Mouse (Mus musculus) forebrain, embryonic 16.5 days (tissue): ENCODE data around the gene Mab21l2. TPM values are rescaled to one million over a fixed set of nuclear protein-coding genes. Genes with fewer than 3 reads are reported as not detected.

Experiments
- ATAC-seq: fragments of 200-750 bp; cut with Nextera tagmentation; 2 replicates; pipeline ENCODE4 v1.8.0; 2017; ENCODE audit warnings: mild to moderate bottlenecking, moderate library complexity
- H3K27ac ChIP-seq: fragments of 300-500 bp; sonication (generic); 2 replicates; pipeline ENCODE4 v1.5.1; 2014; ENCODE audit warnings: low read length, control low read depth
- H3K27me3 ChIP-seq: fragments of 300-500 bp; sonication (generic); replicated peaks from 2 replicates; pipeline ENCODE4 v1.6.1; 2014; ENCODE audit warnings: low read length; ENCODE audit not compliant: control insufficient read depth, insufficient read depth
- H3K36me3 ChIP-seq: fragments of 300-500 bp; sonication (generic); 2 replicates; pipeline ENCODE4 v1.6.1; 2014; ENCODE audit not compliant: control insufficient read depth, insufficient read depth
- H3K4me1 ChIP-seq: fragments of 300-500 bp; sonication (generic); replicated peaks from 2 replicates; pipeline ENCODE4 v1.6.1; 2014; ENCODE audit warnings: low read length; ENCODE audit not compliant: control insufficient read depth, insufficient read depth
- H3K4me2 ChIP-seq: fragments of 300-500 bp; sonication (generic); 2 replicates; pipeline ENCODE4 v1.6.1; 2014; ENCODE audit warnings: mild to moderate bottlenecking, low read length, control low read depth
- H3K4me3 ChIP-seq: fragments of 300-500 bp; sonication (generic); replicated peaks from 2 replicates; pipeline ENCODE4 v1.5.1; 2014; ENCODE audit warnings: mild to moderate bottlenecking, low read length, control low read depth
- H3K9ac ChIP-seq: fragments of 300-500 bp; sonication (generic); replicated peaks from 2 replicates; pipeline ENCODE4 v1.6.1; 2014; ENCODE audit warnings: low read depth, low read length, control low read depth
- H3K9me3 ChIP-seq: fragments of 300-500 bp; sonication (generic); 2 replicates; pipeline ENCODE4 v1.6.1; 2016; ENCODE audit warnings: low read length; ENCODE audit not compliant: control insufficient read depth
- WGBS: fragments of 180-500 bp; shearing (Covaris S2); extraction: QIAGEN DNeasy Blood & Tissue Kit; methylation state at CpG from one replicate; pipeline ENCODE4 v1.1.7; 2014; 5-methylcytosine and 5-hydroxymethylcytosine counted together
- polyA plus RNA-seq: library from polyadenylated mRNA; unstranded; fragments of >200 nt; fragmentation: Nextera tagmentation; extraction: Ambion mirVana; gene quantifications from 2 replicates; pipeline ENCODE4 v1.2.1, GENCODE M21; 2015

The Mab21l2 gene
- polyA plus RNA-seq, 1 experiment from 2014 or later: 3.0 TPM

GRCm38 (mm10) chr3:86558976-86559375 lies 10.5 kb upstream of the Mab21l2 start:
- H3K9ac ChIP-seq: no peak overlapping the region
- 18% methylated on average over 1 of the region's 1 CpGs for WGBS
- no peaks in the 10 kb centered on the region for H3K9me3 ChIP-seq
- ATAC-seq: no peak
- no peak overlapping the region for H3K4me2 ChIP-seq
- H3K4me3 ChIP-seq: no peak overlapping the region
- H3K36me3 ChIP-seq: no peaks in the 10 kb centered on the region
- H3K27me3 ChIP-seq: peaks cover 39% of the 10 kb centered on the region
- H3K27ac ChIP-seq: no peak overlapping the region
- H3K4me1 ChIP-seq: no peaks in the 10 kb centered on the region

GRCm38 (mm10) chr3:86552170-86552569 lies 3.7 kb upstream of the Mab21l2 start:
- Histone ChIP-seq H3K36me3 (no peaks in the 10 kb centered on the region), H3K9me3 (no peaks in the 10 kb centered on the region), H3K4me3 (no peak overlapping the region), H3K9ac (no peak overlapping the region), H3K4me2 (no peak overlapping the region), H3K27ac (no peak overlapping the region), H3K27me3 (peaks cover 48% of the 10 kb centered on the region), H3K4me1 (peaks cover 11% of the 10 kb centered on the region)
- ATAC-seq: no peak
- 23% methylated on average over 5 of the region's 5 CpGs for WGBS

DNA sequence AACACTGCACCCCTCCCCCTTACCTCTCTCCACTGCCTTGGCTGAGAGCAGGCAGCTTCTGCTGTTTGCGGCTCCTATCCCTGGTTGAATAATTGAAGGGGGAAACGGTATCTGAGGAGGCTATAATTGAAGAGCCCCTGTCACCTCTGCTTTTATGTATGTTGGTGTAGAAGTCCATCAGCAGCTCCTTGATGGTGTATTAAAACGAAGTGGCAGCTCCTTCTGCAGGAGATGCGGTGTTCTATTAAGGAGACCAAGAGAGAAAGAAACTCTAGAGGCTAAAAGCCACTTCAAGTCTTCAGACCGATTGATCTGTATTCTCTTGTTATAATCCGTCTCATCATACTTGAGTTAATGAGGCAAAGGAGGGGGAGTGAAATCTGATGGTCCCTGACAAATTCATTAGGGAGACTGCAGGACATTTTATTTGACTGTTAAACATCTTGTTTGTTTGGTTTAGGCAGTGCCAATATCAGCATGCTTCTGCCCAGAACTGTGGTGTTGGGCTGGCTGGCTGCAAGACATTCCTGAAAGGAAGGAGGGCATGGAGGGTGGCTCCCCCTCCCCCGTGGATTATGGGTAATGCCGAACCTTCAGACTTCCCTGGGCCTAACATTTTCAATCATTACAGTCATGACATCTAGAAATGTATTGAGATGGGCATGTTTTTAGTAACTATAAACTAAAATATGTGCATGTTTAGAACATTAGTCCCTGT lies 2.7 kb upstream of the Mab21l2 start:
- H3K4me1 ChIP-seq: peaks cover 20% of the 10 kb centered on the region
- no peak overlapping the region for H3K27ac ChIP-seq
- WGBS: 1% methylated on average over 8 of the region's 8 CpGs
- ATAC-seq: 0 out of 2 replicates have a peak, but pooled peaks have one; percentile 9
- H3K4me2 ChIP-seq: no peak overlapping the region
- no peak overlapping the region for H3K4me3 ChIP-seq
- H3K36me3 ChIP-seq: no peaks in the 10 kb centered on the region
- H3K27me3 ChIP-seq: peaks cover 47% of the 10 kb centered on the region
- no peaks in the 10 kb centered on the region for H3K9me3 ChIP-seq
- H3K9ac ChIP-seq: no peak overlapping the region

DNA sequence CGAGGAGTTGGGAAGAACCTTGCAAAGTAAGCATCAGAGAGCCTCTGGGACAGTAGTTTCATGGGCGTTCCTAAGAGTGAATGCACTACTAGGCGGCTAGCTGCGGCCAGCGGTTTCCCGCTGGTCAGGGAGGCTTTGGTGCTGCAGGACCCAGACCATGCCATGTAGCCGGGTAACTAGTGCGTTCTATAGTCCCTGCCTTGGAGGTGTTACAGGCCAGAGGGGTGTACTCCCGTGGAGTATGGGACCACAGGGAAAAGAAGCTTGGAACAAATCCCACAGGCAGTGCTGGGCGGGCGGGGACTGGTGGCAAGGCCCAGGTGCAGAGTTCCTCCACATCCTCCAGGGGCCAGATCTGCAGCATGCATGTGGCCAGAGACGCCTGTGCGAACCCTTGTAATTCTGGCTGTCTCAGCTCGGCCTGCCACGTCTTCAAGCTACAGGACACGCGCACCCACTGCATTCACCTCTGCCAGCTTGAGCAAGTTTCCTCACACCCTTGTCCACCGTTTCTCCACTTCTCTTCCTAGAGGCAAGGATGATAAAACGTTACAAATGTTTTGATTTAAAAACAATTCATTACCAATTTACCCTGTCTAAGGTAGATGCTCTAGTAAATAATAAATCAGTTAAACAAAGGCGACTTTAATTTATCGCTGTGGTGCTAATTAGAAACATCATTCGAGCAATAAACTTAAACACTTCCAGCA lies 2.0 kb upstream of the Mab21l2 start:
- 3% methylated on average over 22 of the region's 22 CpGs for WGBS
- H3K9ac ChIP-seq: no peak overlapping the region
- H3K4me2 ChIP-seq: no peak overlapping the region
- H3K36me3 ChIP-seq: no peaks in the 10 kb centered on the region
- peaks cover 20% of the 10 kb centered on the region for H3K4me1 ChIP-seq
- H3K27ac ChIP-seq: no peak overlapping the region
- peaks cover 49% of the 10 kb centered on the region for H3K27me3 ChIP-seq
- H3K9me3 ChIP-seq: no peaks in the 10 kb centered on the region
- peak; percentile 27; the same call in 1 of the 2 replicates for ATAC-seq
- no peak overlapping the region for H3K4me3 ChIP-seq

DNA sequence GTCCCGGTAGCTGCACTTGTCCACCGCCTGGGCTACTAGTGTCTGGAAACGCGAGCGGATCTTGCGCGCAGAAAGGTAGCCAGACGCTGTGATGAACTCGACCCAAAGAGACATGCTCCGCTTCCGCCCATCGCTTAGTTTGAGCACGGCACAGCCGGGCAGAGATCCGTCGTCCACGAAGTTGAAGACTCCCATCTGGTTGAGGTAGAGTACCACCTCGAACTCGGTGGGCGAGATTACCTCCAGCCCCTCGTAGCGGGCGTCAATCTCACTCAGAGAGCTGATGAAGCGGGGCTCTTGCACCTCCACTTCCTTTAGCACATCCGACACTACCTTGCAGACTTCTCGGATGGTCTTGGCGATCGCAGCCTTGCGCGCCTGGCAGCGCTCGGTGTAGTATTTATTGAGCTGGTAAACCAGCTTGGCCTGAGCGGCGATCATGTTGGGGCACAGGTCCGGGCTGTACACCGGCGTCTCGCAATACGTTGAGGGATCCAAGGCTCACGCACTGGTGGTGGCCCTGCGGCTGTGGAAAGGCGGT lies 1.1 kb downstream of the Mab21l2 start:
- Histone ChIP-seq H3K4me1 (peaks cover 20% of the 10 kb centered on the region), H3K27me3 (peaks cover 45% of the 10 kb centered on the region), H3K27ac (no peak overlapping the region), H3K4me2 (peak overlapping the region; percentile 50), H3K9me3 (no peaks in the 10 kb centered on the region), H3K9ac (no peak overlapping the region), H3K4me3 (peak overlapping the region; percentile 27), H3K36me3 (no peaks in the 10 kb centered on the region)
- under 1% methylated on average over 42 of the region's 42 CpGs for WGBS
- ATAC-seq: peak; percentile 34

DNA sequence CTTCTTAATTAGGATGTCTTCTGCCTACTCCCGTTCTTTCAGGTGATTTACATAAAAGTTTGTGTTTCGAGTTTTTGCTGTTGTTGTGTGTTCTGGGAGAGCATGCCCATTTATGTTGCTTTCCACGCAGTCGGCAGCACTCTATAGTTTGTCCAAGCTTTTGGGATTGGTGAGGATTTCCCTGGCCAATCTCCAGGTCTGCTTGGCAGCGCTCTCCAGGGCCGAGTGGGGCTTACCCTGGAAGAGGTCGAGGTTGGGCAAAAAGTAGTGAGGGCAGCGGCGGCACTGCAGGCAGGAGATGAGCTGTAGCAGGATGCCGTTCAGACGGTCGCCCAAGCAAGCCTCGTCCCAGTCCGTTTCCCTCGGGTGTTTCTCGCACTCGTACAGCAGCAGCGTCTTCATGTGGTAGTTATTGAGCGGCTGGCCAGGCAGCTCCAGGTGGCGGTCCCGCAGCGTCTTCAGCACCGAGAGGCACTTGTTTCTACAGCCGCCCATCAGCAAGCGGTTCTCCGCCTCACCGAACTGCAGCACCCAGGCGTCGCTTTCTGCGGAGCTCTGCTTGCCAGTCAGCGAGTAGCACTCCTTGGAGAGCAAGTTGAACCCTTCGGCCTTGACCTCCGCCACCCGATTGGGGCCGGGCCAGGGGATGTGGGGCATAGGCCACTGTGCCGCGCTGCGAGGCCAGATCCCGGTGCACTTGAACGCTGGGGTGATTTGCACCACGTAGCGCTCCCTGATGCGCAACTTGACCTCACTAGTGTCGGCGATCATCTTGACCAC lies 1.8 kb downstream of the Mab21l2 start:
- Histone ChIP-seq H3K27ac (no peak overlapping the region), H3K36me3 (no peaks in the 10 kb centered on the region), H3K9me3 (no peaks in the 10 kb centered on the region), H3K9ac (no peak overlapping the region), H3K4me3 (peak overlapping the region; percentile 27), H3K4me2 (peak overlapping the region; percentile 50), H3K4me1 (peaks cover 20% of the 10 kb centered on the region), H3K27me3 (peaks cover 45% of the 10 kb centered on the region)
- peak; percentile 56 for ATAC-seq
- WGBS: under 1% methylated on average over 45 of the region's 45 CpGs

DNA sequence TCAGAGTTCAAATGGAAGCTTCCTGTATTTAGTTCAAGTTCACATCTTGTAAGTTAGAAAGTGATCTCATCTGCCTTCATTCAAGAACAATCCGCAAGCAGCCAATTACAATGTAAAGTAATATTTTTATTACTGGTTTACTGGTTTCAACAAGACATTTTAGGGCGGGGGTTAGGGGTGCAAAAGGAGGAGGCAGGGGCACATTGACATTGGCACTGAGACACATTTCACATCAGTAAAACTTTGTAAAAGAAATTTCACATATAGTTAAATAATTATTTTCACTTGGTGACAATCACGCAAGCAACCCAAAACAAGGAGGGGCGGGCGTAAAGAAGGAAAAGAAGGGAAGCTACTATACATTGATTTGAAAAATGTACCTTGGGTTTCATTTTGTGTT lies 2.5 kb downstream of the Mab21l2 start:
- peaks cover 44% of the 10 kb centered on the region for H3K27me3 ChIP-seq
- H3K9me3 ChIP-seq: no peaks in the 10 kb centered on the region
- H3K4me2 ChIP-seq: no peak overlapping the region; the same call in 1 of the 2 replicates
- H3K4me3 ChIP-seq: no peak overlapping the region; the same call in 1 of the 2 replicates
- H3K9ac ChIP-seq: no peak overlapping the region
- no peak overlapping the region for H3K27ac ChIP-seq
- ATAC-seq: no peak
- peaks cover 20% of the 10 kb centered on the region for H3K4me1 ChIP-seq
- 18% methylated on average over 5 of the region's 5 CpGs for WGBS
- H3K36me3 ChIP-seq: no peaks in the 10 kb centered on the region

DNA sequence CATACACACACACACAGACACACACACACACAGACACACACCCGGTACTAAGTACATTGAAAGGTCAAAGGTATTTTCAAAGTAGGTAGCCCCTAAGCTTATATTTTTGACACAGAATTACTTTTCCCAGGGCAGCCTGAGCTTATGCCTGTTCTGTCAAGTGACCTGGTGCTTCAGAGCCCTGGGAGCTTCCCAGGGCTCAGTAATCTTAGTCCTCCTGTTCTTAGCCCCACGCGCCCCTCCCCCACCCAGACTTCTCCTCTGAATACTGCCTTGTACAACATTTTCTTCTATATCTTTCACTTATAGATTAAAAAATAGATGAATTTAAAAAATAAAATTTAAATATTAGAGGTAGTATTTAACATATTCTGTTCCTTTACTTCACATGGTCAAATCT lies 3.6 kb downstream of the Mab21l2 start:
- H3K36me3 ChIP-seq: no peaks in the 10 kb centered on the region
- no peak for ATAC-seq
- H3K4me2 ChIP-seq: no peak overlapping the region
- H3K9ac ChIP-seq: no peak overlapping the region
- H3K27ac ChIP-seq: no peak overlapping the region
- no peak overlapping the region for H3K4me3 ChIP-seq
- peaks cover 20% of the 10 kb centered on the region for H3K4me1 ChIP-seq
- 15% methylated on average over 3 of the region's 3 CpGs for WGBS
- peaks cover 37% of the 10 kb centered on the region for H3K27me3 ChIP-seq
- no peaks in the 10 kb centered on the region for H3K9me3 ChIP-seq

GRCm38 (mm10) chr3:86541863-86542397 lies 6.5 kb downstream of the Mab21l2 start:
- Histone ChIP-seq H3K27ac (no peak overlapping the region), H3K4me1 (peaks cover 7% of the 10 kb centered on the region), H3K9me3 (no peaks in the 10 kb centered on the region), H3K4me3 (no peak overlapping the region), H3K9ac (no peak overlapping the region), H3K36me3 (no peaks in the 10 kb centered on the region), H3K4me2 (no peak overlapping the region), H3K27me3 (peaks cover 44% of the 10 kb centered on the region)
- 69% methylated on average over 1 of the region's 1 CpGs for WGBS
- no peak for ATAC-seq
